Mouse (Mus musculus) cerebellum, adult 11 months (tissue): Measurements from ENCODE around the gene Pitpnm3.

Experiments
- DNase-seq: peaks from one replicate; pipeline ENCODE4 v3.0.0; 2022

Gene Pitpnm3

GRCm38 (mm10) chr11:72011955-72012354, 123.6 kb downstream of the Pitpnm3 start:
- no peak for DNase-seq

- DNase-seq: no peak
These were observed 124.4 kb downstream of the Pitpnm3 start for GRCm38 (mm10) chr11:72010940-72011722.

- no peak for DNase-seq
These were observed 125.2 kb downstream of the Pitpnm3 start for GRCm38 (mm10) chr11:72010367-72010766.

- no peak for DNase-seq
These were observed 130.0 kb downstream of the Pitpnm3 start for GRCm38 (mm10) chr11:72005547-72005946.

GRCm38 (mm10) chr11:72003171-72003570, 132.4 kb downstream of the Pitpnm3 start:
- no peak for DNase-seq

GRCm38 (mm10) chr11:72002138-72002853, 133.3 kb downstream of the Pitpnm3 start:
- DNase-seq: peak; percentile 46

GRCm38 (mm10) chr11:72000194-72000593, 135.4 kb downstream of the Pitpnm3 start:
- DNase-seq: no peak
